Mouse (Mus musculus) myocyte (in vitro differentiated cells): Measurements from ENCODE around the gene Thoc7. TPM values are rescaled to one million over a fixed set of nuclear protein-coding genes. Genes with fewer than 3 reads are reported as not detected.

Experiments
- H3K27me3 ChIP-seq: one replicate; pipeline ENCODE4 v1.6.1; 2011; ENCODE audit not compliant: control insufficient read depth, insufficient read depth, insufficient read length
- H3K36me3 ChIP-seq: one replicate; pipeline ENCODE4 v1.6.1; 2011; ENCODE audit not compliant: control insufficient read depth, insufficient read depth
- H3K4me2 ChIP-seq: one replicate; pipeline ENCODE4 v1.6.1; 2011; ENCODE audit warnings: low read depth, control low read depth
- H3K4me3 ChIP-seq: one replicate; pipeline ENCODE4 v1.5.1; 2011; ENCODE audit warnings: mild to moderate bottlenecking, control low read depth, moderate library complexity
- H3K79me2 ChIP-seq: one replicate; pipeline ENCODE4 v1.6.1; 2011; ENCODE audit not compliant: control insufficient read depth, insufficient read depth
- H3ac ChIP-seq: one replicate; pipeline ENCODE4 v1.6.1; 2011; ENCODE audit not compliant: control insufficient read depth, insufficient read length
- CEBPB ChIP-seq: IDR thresholded peaks from 2 replicates; pipeline ENCODE4 v1.6.1; 2011; ENCODE audit warnings: mild to moderate bottlenecking, moderate library complexity; ENCODE audit not compliant: poor library complexity, insufficient read depth, severe bottlenecking
- E2F4 ChIP-seq: IDR thresholded peaks from one replicate; pipeline ENCODE4 v1.6.1; 2011; ENCODE audit warnings: mild to moderate bottlenecking, control low read depth, moderate library complexity; ENCODE audit not compliant: insufficient read depth
- MAX ChIP-seq: IDR thresholded peaks from one replicate; pipeline ENCODE4 v1.6.1; 2011; ENCODE audit warnings: low read depth, mild to moderate bottlenecking, control low read depth
- MYOD1 ChIP-seq, 3 experiments: IDR thresholded peaks; one replicate each; pipeline ENCODE4 v1.6.1; 2011; ENCODE audit warnings: control low read depth in 2 of 3, low read depth in 2 of 3, mild to moderate bottlenecking in 2 of 3, moderate library complexity in 1 of 3; ENCODE audit not compliant: insufficient read length in 2 of 3, control insufficient read depth in 1 of 3
- MYOG ChIP-seq, 3 experiments: IDR thresholded peaks; one replicate each; pipeline ENCODE4 v1.6.1; 2011; ENCODE audit warnings: control low read depth in 2 of 3, low read depth in 2 of 3, mild to moderate bottlenecking in 2 of 3; ENCODE audit not compliant: insufficient read length in 2 of 3, control insufficient read depth in 1 of 3, insufficient read depth in 1 of 3
- POLR2A ChIP-seq: IDR thresholded peaks from one replicate; pipeline ENCODE4 v1.6.1; 2011; ENCODE audit warnings: low read depth, mild to moderate bottlenecking, control low read depth, moderate library complexity; ENCODE audit not compliant: insufficient read length
- POLR2AphosphoS2 ChIP-seq: IDR thresholded peaks from one replicate; pipeline ENCODE4 v1.6.1; 2011; ENCODE audit warnings: low read depth, control low read depth; ENCODE audit not compliant: insufficient read length
- REST ChIP-seq: IDR thresholded peaks from one replicate; pipeline ENCODE4 v1.6.1; 2011; ENCODE audit warnings: mild to moderate bottlenecking, control low read depth, moderate library complexity; ENCODE audit not compliant: insufficient read depth, insufficient read length
- SRF ChIP-seq: IDR thresholded peaks from one replicate; pipeline ENCODE4 v1.6.1; 2011; ENCODE audit warnings: low read depth; ENCODE audit not compliant: control insufficient read depth, insufficient read length
- TCF12 ChIP-seq: IDR thresholded peaks from one replicate; pipeline ENCODE4 v1.6.1; 2011; ENCODE audit warnings: mild to moderate bottlenecking, control low read depth; ENCODE audit not compliant: poor library complexity, insufficient read depth, severe bottlenecking
- TCF3 ChIP-seq: IDR thresholded peaks from one replicate; pipeline ENCODE4 v1.6.1; 2011; ENCODE audit warnings: low read depth, control low read depth; ENCODE audit not compliant: insufficient read length
- USF1 ChIP-seq: IDR thresholded peaks from one replicate; pipeline ENCODE4 v1.6.1; 2011; ENCODE audit warnings: low read depth, mild to moderate bottlenecking, control low read depth, moderate library complexity
- polyA plus RNA-seq: library from polyadenylated mRNA; unstranded; fragments of >200 nt; fragmentation: generic; extraction: Trizol; gene quantifications from one replicate; pipeline ENCODE4 v1.2.1, GENCODE M21; 2012; ENCODE audit warnings: missing spikeins

Gene Thoc7
- polyA plus RNA-seq, 1 experiment: 66.5 TPM

- Histone ChIP-seq H3K79me2 (no peaks in the 10 kb centered on the region), H3K4me2 (no peak overlapping the region), H3K4me3 (no peak overlapping the region), H3K36me3 (no peaks in the 10 kb centered on the region), H3ac (no peak overlapping the region), H3K27me3 (no peaks in the 10 kb centered on the region)
- TF ChIP-seq E2F4: no peak
Observed at GRCm38 (mm10) chr14:13917208-13917607, 44.4 kb downstream of the Thoc7 start.

GRCm38 (mm10) chr14:13915207-13915606, 46.4 kb downstream of the Thoc7 start:
- no peak overlapping the region for H3K4me3 ChIP-seq
- no peak for TF ChIP-seq CEBPB
- TF ChIP-seq POLR2AphosphoS2: no peak
- no peak for TF ChIP-seq POLR2A
- TF ChIP-seq E2F4: no peak
- no peak for TF ChIP-seq TCF3
- TF ChIP-seq MAX: no peak
- no peaks in the 10 kb centered on the region for H3K36me3 ChIP-seq
- no peaks in the 10 kb centered on the region for H3K27me3 ChIP-seq
- no peaks in the 10 kb centered on the region for H3K79me2 ChIP-seq
- no peak overlapping the region for H3ac ChIP-seq
- no peak overlapping the region for H3K4me2 ChIP-seq

GRCm38 (mm10) chr14:13914387-13915082, 47.1 kb downstream of the Thoc7 start, which contains the start of gene Gm281:
Gene Gm281 (minus strand): TSS chr14:13914478.
- TF ChIP-seq MAX: no peak
- no peak for TF ChIP-seq USF1
- TF ChIP-seq POLR2AphosphoS2: no peak
- no peak for TF ChIP-seq POLR2A
- TF ChIP-seq TCF3: no peak
- TF ChIP-seq MYOD1 (IDR thresholded peaks at IDR 0.05; ENCODE audit: control insufficient read depth in 1 of 3, insufficient read length in 2 of 3, low read depth in 2 of 3): no peak
- no peak for TF ChIP-seq TCF12
- no peak for TF ChIP-seq CEBPB
- Histone ChIP-seq H3K27me3 (no peaks in the 10 kb centered on the region), H3ac (no peak within 1 kb of the TSS), H3K4me2 (no peak within 1 kb of the TSS), H3K4me3 (no peak within 1 kb of the TSS), H3K79me2 (no peaks in the 10 kb centered on the region), H3K36me3 (no peaks in the 10 kb centered on the region)

- H3K27me3 ChIP-seq: no peaks in the 10 kb centered on the region
- no peak overlapping the region for H3ac ChIP-seq
- no peak overlapping the region for H3K4me2 ChIP-seq
- no peaks in the 10 kb centered on the region for H3K36me3 ChIP-seq
- H3K79me2 ChIP-seq: no peaks in the 10 kb centered on the region
- H3K4me3 ChIP-seq: no peak overlapping the region
- no peak for TF ChIP-seq POLR2A
- TF ChIP-seq USF1: no peak
- no peak for TF ChIP-seq TCF3
- TF ChIP-seq MYOG (IDR thresholded peaks at IDR 0.05; ENCODE audit: control insufficient read depth in 1 of 3, insufficient read depth in 1 of 3, insufficient read length in 2 of 3, low read depth in 2 of 3): no peak
- TF ChIP-seq E2F4: no peak
- no peak for TF ChIP-seq SRF
- TF ChIP-seq TCF12: no peak
- TF ChIP-seq MAX: no peak
- no peak for TF ChIP-seq REST
- no peak for TF ChIP-seq MYOD1 (IDR thresholded peaks at IDR 0.05; ENCODE audit: control insufficient read depth in 1 of 3, insufficient read length in 2 of 3, low read depth in 2 of 3)
- TF ChIP-seq CEBPB: no peak
- TF ChIP-seq POLR2AphosphoS2: no peak
Observed at GRCm38 (mm10) chr14:13910148-13910547, 51.5 kb downstream of the Thoc7 start.

- Histone ChIP-seq H3K36me3 (no peaks in the 10 kb centered on the region), H3K4me2 (no peak overlapping the region), H3K27me3 (no peaks in the 10 kb centered on the region), H3ac (no peak overlapping the region), H3K79me2 (no peaks in the 10 kb centered on the region), H3K4me3 (no peak overlapping the region)
- no peak for TF ChIP-seq MYOG (IDR thresholded peaks at IDR 0.05; ENCODE audit: control insufficient read depth in 1 of 3, insufficient read depth in 1 of 3, insufficient read length in 2 of 3, low read depth in 2 of 3)
- no peak for TF ChIP-seq POLR2A
- TF ChIP-seq MYOD1 (IDR thresholded peaks at IDR 0.05; ENCODE audit: control insufficient read depth in 1 of 3, insufficient read length in 2 of 3, low read depth in 2 of 3): no peak
- TF ChIP-seq USF1: no peak
- no peak for TF ChIP-seq E2F4
- TF ChIP-seq REST: no peak
- no peak for TF ChIP-seq CEBPB
- no peak for TF ChIP-seq TCF3
- no peak for TF ChIP-seq MAX
- TF ChIP-seq TCF12: no peak
- TF ChIP-seq SRF: no peak
- TF ChIP-seq POLR2AphosphoS2: no peak
Observed at GRCm38 (mm10) chr14:13907145-13907544, 54.5 kb downstream of the Thoc7 start.
